Mouse (Mus musculus) heart, adult 11 months (tissue): Measurements from ENCODE around the gene Smyd3.

ENCODE experiments used
- DNase-seq: peaks from one replicate; pipeline ENCODE4 v3.0.0; 2022

The Smyd3 gene

DNA sequence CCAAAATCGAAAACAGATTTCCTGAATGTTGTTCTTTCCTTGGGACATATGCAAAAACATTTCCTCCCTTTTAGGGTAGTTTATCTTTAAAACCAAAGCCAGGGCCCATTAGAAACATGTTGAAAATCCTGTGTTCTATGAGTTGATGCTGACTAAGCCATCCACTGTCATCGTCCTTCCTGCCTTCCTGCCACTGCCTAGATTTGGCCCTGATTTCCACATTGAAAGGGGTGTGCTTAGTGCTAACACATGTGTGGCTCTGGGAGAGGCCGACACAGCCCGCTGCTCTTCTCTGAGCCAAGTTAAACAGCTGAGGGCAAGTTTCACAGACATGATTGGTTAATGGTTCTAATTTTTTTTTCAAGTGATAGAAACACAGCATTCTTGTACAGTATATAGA, 581.4 kb downstream of the Smyd3 start:
- peak; percentile 92 for DNase-seq

DNA sequence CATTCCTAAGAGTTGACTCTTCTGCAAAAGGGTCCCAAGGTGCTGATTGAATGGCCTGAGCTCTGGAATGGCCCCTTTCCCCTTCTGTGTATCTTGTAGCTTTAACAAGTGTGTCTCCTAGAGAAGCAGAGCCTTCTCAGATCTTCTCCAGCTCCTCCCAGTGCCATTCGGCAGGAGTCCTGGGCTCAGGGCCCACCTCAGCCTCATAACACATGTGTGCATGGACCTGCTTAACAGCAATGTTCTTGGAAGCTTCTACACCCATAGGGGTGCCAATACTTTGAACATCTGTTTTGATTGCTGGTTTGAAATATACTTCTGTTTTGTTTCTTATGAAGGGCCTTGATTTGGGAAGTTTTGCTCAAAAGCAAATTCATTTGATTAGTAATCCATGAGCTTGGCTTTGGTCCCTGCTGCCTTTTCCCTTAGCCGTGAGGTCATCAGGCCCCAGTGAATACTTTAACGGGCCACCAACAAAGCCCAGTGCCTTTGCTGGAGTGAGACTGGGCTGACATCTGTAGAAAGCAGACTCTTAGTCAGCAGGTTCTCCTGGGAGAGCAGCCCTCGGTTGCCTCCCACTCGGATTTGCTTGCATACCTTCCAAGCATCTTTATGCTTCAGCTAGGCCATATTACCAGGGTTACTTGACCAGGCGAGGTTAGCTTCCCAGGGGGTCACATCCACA, 583.7 kb downstream of the Smyd3 start:
- no peak for DNase-seq

DNA sequence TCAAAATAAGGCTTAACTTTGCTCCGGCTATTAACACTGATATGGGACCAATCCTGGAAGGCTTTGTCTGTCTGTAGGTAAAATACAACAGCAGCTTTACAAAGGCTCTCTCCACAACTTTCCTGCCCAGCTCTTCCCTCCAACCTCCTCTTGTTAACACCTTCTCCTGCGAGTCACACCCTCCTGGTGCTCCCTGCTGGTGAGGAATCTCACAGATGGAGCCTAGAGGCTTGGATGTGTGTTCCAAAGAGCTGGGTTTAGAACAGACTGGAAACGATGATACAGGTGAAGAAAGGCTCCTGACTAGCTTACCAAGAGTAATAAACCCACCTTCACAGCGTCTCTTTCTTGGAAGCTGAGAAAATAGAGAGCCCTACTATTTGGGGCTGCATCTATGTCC, 588.3 kb downstream of the Smyd3 start:
- no peak for DNase-seq

DNA sequence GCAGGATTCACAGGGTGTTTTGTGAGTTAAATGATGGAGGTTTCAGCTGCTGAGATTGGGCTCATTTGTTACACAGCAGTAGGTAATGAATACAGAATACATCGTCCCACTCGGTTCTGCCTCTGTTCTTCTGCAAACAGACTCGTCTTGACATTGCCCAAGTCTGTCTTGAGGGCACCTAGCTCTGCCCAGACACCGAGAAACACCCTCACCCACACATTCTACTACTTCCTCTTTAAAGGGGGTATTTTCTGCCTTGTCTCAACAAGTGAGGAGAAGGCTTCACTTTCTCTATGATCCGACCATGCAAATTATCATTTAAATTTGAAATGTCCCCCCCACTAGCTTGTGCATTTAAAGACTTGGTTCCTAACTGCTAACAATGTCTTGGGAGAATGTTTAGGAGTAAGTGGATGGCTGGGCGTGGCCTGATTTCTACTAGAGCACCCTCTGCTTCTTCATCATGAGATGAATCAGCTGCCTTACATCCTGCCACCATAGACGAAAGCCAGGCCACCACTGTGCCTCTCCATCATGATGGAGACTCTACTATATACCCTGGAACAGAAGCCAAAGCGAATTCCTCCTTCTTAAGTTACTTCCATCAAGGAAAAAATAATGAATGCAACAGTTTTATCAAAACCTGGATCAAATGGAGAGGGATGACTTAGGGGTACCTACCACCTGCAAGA, 593.2 kb downstream of the Smyd3 start:
- DNase-seq = no peak

DNA sequence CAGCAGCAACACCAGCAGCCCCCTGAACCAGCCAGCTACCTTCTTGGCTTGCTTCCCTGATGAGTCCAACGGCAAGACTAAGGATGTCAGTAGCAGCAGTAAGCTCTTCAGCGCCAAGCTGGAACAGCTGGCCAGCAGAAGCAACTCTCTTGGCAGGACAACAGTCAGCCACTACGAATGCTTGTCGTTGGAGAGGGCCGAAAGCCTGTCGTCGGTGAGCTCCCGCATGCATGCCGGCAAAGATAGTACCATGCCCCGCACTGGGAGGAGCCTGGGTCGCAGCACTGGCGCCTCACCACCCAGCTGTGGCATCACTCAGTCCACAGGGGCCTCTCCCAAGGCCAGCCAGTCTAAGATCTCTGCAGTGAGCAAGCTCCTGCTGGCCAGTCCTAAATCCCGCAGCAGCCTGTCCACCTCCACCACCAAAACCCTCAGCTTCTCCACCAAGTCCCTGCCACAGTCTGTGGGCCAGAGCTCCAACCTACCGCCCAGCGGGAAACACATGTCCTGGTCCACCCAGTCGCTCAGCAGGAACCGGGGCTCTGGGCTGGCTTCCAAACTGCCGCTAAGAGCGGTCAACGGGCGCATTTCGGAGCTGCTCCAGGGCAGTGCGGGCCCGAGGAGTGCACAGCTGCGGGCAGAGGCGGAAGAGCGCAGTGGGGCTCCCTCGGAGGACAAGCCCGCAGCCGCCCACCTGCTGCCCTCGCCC, 600.5 kb downstream of the Smyd3 start:
- DNase-seq = no peak

DNA sequence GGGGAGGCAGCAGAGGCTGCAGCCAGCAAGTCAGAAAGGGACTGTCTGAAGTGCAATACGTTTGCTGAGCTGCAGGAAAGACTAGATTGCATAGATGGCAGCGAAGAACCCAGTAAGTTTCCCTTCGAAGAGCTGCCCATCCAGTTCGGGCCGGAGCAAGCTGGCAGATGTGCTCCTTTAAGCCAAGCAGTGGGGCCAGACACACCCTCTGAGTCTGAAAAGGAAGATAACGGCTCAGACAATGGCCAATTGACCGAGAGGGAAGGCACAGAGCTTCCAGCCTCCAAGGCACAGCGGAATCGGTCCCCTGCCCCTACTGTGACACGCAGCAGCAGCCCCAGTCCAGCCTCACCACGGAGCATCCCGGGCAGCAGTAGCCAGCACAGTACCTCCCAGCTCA, 602.8 kb downstream of the Smyd3 start:
- no peak for DNase-seq

DNA sequence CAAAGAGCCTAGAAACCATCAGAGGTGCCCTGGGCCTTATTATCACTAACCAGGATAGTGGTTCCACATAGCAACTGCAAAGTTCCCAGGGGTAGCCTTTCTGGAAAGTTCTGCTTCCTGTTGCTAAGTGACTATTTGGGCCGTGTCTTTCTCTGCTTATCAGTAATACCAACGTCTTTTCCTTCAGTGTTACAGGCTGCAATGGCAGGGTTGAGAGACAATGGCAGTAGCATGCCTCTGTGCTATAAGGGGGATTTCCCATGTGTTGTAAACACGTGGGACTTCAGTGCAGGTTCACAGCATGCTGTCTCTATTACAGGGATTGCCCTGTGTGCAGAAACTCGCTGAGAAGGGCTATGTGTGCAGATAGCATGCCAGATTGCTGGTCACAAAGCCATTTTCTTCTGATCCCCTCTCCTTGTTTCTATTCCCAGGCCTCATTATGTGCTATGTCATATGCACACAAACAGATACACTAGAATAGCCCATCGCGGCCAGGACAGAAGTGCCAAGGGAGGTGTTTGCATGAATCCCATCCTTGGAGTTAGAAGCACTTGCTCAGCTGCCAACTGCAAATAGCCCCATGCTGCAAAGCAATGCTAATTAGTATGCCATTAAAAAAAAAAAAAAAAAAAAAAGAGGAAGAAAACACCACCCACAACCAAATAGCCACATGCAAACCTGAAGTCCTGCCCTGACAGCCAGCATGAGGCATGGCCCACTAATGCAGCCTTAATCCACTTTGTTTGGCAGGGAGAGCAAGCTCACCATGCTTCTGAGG, 604.7 kb downstream of the Smyd3 start:
- DNase-seq = no peak

DNA sequence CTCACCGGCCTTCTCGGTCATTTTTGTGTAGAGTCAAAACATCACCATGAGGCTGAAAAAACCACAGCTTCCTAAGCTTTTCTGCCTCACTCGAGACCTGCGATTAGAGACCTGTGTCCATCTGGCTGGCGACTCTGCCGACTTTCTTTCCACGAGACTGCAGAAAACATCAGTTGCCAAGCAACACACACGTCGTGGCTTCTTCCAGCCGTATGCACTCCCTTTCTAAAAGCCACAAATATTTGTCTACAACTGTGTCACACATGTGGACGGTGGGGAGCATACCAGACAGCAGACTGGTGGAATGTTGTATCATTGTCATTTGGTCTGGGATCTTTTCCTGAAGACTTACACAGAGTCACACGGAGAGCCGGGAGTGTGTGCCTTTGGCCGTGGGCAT, 606.9 kb downstream of the Smyd3 start:
- DNase-seq = peak; percentile 75
